Mouse (Mus musculus) T-cell, adult 2 months (primary cell): ENCODE data around the gene Cd244a.

Experiments used
- DNase-seq: peaks from one replicate; pipeline ENCODE4 v3.0.0; 2022; ENCODE audit warnings: low spot score

Cd244a gene

DNA sequence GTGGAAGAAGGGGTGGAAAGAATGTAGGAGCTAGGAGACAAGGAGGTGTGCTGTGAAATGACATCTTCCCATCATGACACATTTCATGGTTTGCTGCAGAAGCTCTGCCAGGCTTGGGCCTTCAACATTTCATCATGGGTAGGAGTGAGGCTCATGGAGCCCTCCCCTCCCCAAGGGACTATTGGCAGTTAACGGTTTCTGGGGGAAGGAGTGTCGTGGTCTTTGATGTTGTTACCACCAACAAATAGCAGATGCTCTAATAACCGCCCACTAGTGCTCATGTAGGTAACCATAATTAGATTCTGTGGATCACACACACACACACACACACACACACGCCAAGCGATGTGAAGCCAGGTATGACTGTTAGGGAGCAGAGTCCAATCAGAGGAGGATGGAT is 93.7 kb downstream of the Cd244a start, which contains the start of gene Slamf7:
Gene Slamf7, minus strand, starts transcription at position 302 of the 400 bp plus-strand sequence.
- DNase-seq, result no peak

GRCm38 (mm10) chr1:171658561-171658991 is 99.6 kb downstream of the Cd244a start:
- DNase-seq, result no peak
